Mouse (Mus musculus) lung, adult 2 months (tissue): ENCODE measurements at regions not wholly inside any gene's neighbourhood (a gene's known extent, or its start where the extent isn't known, plus 50 kb on each side); places are given as distances from the start of the nearest gene placed in this dataset.

ENCODE experiments used
- CTCF ChIP-seq: fragments of 200-500 bp; IDR thresholded peaks from 2 replicates; pipeline ENCODE4 v1.5.1; 2011; ENCODE audit warnings: mild to moderate bottlenecking, low read length, control low read depth; ENCODE audit not compliant: insufficient read depth
- POLR2A ChIP-seq: fragments of 200-500 bp; IDR thresholded peaks from 2 replicates; pipeline ENCODE4 v1.6.1; 2011; ENCODE audit warnings: low read depth, mild to moderate bottlenecking, control low read depth, low read length, borderline replicate concordance; ENCODE audit errors: extremely low read depth

DNA sequence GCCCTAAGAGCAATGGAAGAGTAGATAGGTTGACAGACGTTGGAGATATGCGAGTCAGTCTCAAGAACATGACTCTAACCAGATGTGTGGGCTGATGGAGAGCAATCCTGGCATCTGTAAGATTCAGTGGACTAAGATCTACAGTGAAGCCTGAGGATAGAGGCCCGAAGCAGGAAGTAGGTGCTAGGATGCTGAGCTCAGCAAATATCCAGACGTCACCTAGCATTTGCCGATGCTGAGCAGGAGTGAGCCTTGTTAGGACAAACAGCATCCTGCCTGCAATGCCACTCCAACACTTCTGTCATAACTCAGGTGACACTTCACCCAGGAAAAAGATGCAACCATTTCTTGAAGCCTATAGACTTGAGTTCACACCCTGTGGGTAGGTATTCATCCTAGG lies 199.8 kb downstream of the Hs3st3b1 start:
- TF ChIP-seq CTCF (no peak), POLR2A (no peak)
